Mouse (Mus musculus): ENCODE measurements around the gene Rps19bp1. TPM values are rescaled to one million over a fixed set of nuclear protein-coding genes. Genes with fewer than 3 reads are reported as not detected.

The Rps19bp1 gene
- 100 to 1,000 TPM in 1 of 2 experiments, 10 to 100 TPM in 1; 99.4 to 175 TPM for polyA plus RNA-seq (2012; fragmentation: generic; extraction: Trizol)

GRCm38 (mm10) chr15:80263610-80264575 is at the start of gene Rps19bp1:
TSS of gene Rps19bp1 (minus strand) at chr15:80264315.

GRCm38 (mm10) chr15:80286851-80287415 is 22.8 kb upstream of the Rps19bp1 start, which contains the start of gene Cacna1i:
TSS of gene Cacna1i (plus strand) at chr15:80287238.

GRCm38 (mm10) chr15:80254847-80255645 is 9.1 kb downstream of the Rps19bp1 start, which contains the start of gene Atf4:
TSS of gene Atf4 (plus strand) at chr15:80255184.

GRCm38 (mm10) chr15:80235535-80235934 is 28.6 kb downstream of the Rps19bp1 start, which contains the start of gene AC140267.1:
TSS of gene AC140267.1 (plus strand) at chr15:80235835.

GRCm38 (mm10) chr15:80233733-80234509 is 30.2 kb downstream of the Rps19bp1 start, which contains the start of gene Mief1:
TSS of gene Mief1 (plus strand) at chr15:80234018.

Other genes starting within 250 kb of the Rps19bp1 start
- gene Pdgfb, start 249.3 kb downstream of the Rps19bp1 start, polyA plus RNA-seq (2012; fragmentation: generic; extraction: Trizol) = 10 to 100 TPM in 1 of 2 experiments, 1 to 10 TPM in 1; 6.5 to 19.0 TPM
- gene Syngr1, start 173.0 kb downstream of the Rps19bp1 start, polyA plus RNA-seq (2012; fragmentation: generic; extraction: Trizol) = 1 to 10 TPM; 2.6 to 3.1 TPM
- 1,000 to 10,000 TPM; 1,331 to 1,929 TPM for gene Rpl3, start 172.4 kb downstream of the Rps19bp1 start, polyA plus RNA-seq (2012; fragmentation: generic; extraction: Trizol)
- gene Tab1, start 131.2 kb downstream of the Rps19bp1 start, polyA plus RNA-seq (2012; fragmentation: generic; extraction: Trizol) = 10 to 100 TPM; 14.0 to 40.8 TPM
- gene Mgat3, start 90.6 kb downstream of the Rps19bp1 start, polyA plus RNA-seq (2012; fragmentation: generic; extraction: Trizol) = 10 to 100 TPM in 1 of 2 experiments, under 1 TPM in 1; 0.87 to 14.9 TPM
- 10 to 100 TPM in 1 of 2 experiments, 1 to 10 TPM in 1; 3.2 to 12.6 TPM for gene Mief1, start 30.3 kb downstream of the Rps19bp1 start, polyA plus RNA-seq (2012; fragmentation: generic; extraction: Trizol)
- not detected for gene AC140267.1, start 28.5 kb downstream of the Rps19bp1 start, polyA plus RNA-seq (2012; fragmentation: generic; extraction: Trizol)
- gene Atf4, start 9.1 kb downstream of the Rps19bp1 start, polyA plus RNA-seq (2012; fragmentation: generic; extraction: Trizol) = 100 to 1,000 TPM in 1 of 2 experiments, 10 to 100 TPM in 1; 57.6 to 171 TPM
- under 1 TPM in 1 of 2 experiments, not detected in 1; under 0.01 TPM for gene Cacna1i, start 22.9 kb upstream of the Rps19bp1 start, polyA plus RNA-seq (2012; fragmentation: generic; extraction: Trizol)

Measured in C3H10T1/2 (cell line).